In genomic region chr5:74194027-74194840, GRCm38 (mm10) we compare ENCODE assay signal across 9 mouse cellular contexts. TPM values are rescaled to one million over a fixed set of nuclear protein-coding genes. Genes with fewer than 3 reads are reported as not detected.
DNase-seq lines count a peak whose midpoint lies in the region; ATAC-seq and TF ChIP-seq lines count a peak whose summit lies in the region.
"Had no signal": no experiment of that assay in that cellular context is flagged by ENCODE, and none has a peak within 500 bp of the region (broad histone marks: within the 10 kb centered on the region; RNA-seq: fewer than 3 reads in every experiment).

No protein-coding gene starts in this region.

- ATAC-seq in limb, embryonic 14.5 days (ENCODE audit: low FRiP score, low read depth), result no peak
- peak; percentile 14; the same call in 1 of the 2 replicates for ATAC-seq in stomach, embryonic 15.5 days (ENCODE audit: insufficient read depth, low FRiP score, low read depth)

- no peaks in the 10 kb centered on the region for H3K9me3 ChIP-seq in limb, embryonic 14.5 days (ENCODE audit: control insufficient read depth, low read length)
- no peaks in the 10 kb centered on the region for H3K9me3 ChIP-seq in stomach, embryonic 15.5 days

- H3K36me3 ChIP-seq in limb, embryonic 14.5 days (ENCODE audit: control insufficient read depth, insufficient read depth, low read length), result peaks cover 25% of the 10 kb centered on the region
- 0 out of 2 replicates have a peak, but pooled peaks cover 5% of the 10 kb centered on the region for H3K36me3 ChIP-seq in stomach, embryonic 15.5 days

- no peaks in the 10 kb centered on the region for H3K27me3 ChIP-seq in limb, embryonic 14.5 days (ENCODE audit: control insufficient read depth, insufficient read depth, low read length)
- no peaks in the 10 kb centered on the region for H3K27me3 ChIP-seq in stomach, embryonic 15.5 days (replicated peaks)
- H3K27me3 ChIP-seq: Patski had no signal

- peak overlapping the region; percentile 97 for H3K9ac ChIP-seq in limb, embryonic 14.5 days (ENCODE audit: low read depth, low read length, severe bottlenecking)
- H3K9ac ChIP-seq in stomach, embryonic 15.5 days, result peak overlapping the region; percentile 43; the same call in 1 of the 2 replicates

- DNase-seq in gastrocnemius, adult 2 months, result no peak
- no peak for DNase-seq in gastrocnemius, postnatal 10 days
- DNase-seq in urinary bladder, adult 2 months (ENCODE audit: low spot score), result peak; percentile 33
- no peak for DNase-seq in urinary bladder, postnatal 25 days (ENCODE audit: low spot score)
- no peak for DNase-seq in limb, embryonic 14.5 days (ENCODE audit: low spot score)
- no peak for DNase-seq in spleen, postnatal 14 days (ENCODE audit: low spot score in 2 of 2)
- DNase-seq in gastrocnemius, postnatal 25 days, result no peak

- 13% methylated on average over 16 of the region's 16 CpGs for WGBS in limb, embryonic 14.5 days
- 31% methylated on average over 16 of the region's 16 CpGs for WGBS in stomach, embryonic 15.5 days

- no peak for TF ChIP-seq CTCF in gastrocnemius, adult 2 months (IDR thresholded peaks at IDR 0.05)

- intact Hi-C loops in gastrocnemius, adult 2 months (cut with DNase I), result loop anchor here (5.0 kb wide), 1 partner anchor 47 kb away; no protein-coding TSS in a partner anchor

- no peak for TF ChIP-seq POLR2A in limb, embryonic 14.5 days (IDR thresholded peaks at IDR 0.05; ENCODE audit: borderline replicate concordance, extremely low read depth, insufficient read depth, insufficient read length)

- peak overlapping the region; percentile 93 for H3K4me3 ChIP-seq in gastrocnemius, adult 2 months
- peak overlapping the region; percentile 99 for H3K4me3 ChIP-seq in limb, embryonic 14.5 days (replicated peaks; ENCODE audit: low read length)
- H3K4me3 ChIP-seq in stomach, embryonic 15.5 days (replicated peaks), result peak overlapping the region; percentile 97

- H3K27ac ChIP-seq in gastrocnemius, adult 2 months, result peak overlapping the region; percentile 82
- H3K27ac ChIP-seq in limb, embryonic 14.5 days (replicated peaks; ENCODE audit: low read depth, low read length), result peak overlapping the region; percentile 15
- H3K27ac ChIP-seq in stomach, embryonic 15.5 days, result peak overlapping the region; percentile 5; the same call in 1 of the 2 replicates

- H3K4me2 ChIP-seq in limb, embryonic 14.5 days (replicated peaks; ENCODE audit: low read depth, low read length, severe bottlenecking), result peak overlapping the region; percentile 94
- H3K4me2 ChIP-seq in stomach, embryonic 15.5 days, result peak overlapping the region; percentile 98

- H3K4me1 ChIP-seq in limb, embryonic 14.5 days (ENCODE audit: control insufficient read depth, insufficient read depth, low read length), result peaks cover 53% of the 10 kb centered on the region
- H3K4me1 ChIP-seq in stomach, embryonic 15.5 days, result peaks cover 40% of the 10 kb centered on the region

RNA-seq across cellular contexts. Expression of gene Rasl11b, which starts 0.9 kb away (rescaled TPM):
- total RNA-seq in gastrocnemius, adult 2 months (2021), result 1 to 10 TPM; 2.0 to 5.4 TPM
- total RNA-seq in gastrocnemius, postnatal 10 days (2021), result 1 to 10 TPM; 6.3 to 8.1 TPM
- 88.0 and 114 TPM in 2 replicates for polyA plus RNA-seq in urinary bladder, adult 2 months (2012; rRNA removed)
- polyA plus RNA-seq in limb, embryonic 14.5 days (2012; rRNA removed), result 111 and 146 TPM in 2 replicates
- 102 and 116 TPM in 2 replicates for polyA plus RNA-seq in limb, embryonic 14.5 days (2014; fragmentation: Nextera tagmentation; extraction: Ambion mirVana)
- polyA plus RNA-seq in stomach, embryonic 15.5 days (2015; fragmentation: Nextera tagmentation; extraction: Ambion mirVana), result 47.9 and 50.3 TPM in 2 replicates
- total RNA-seq in gastrocnemius, postnatal 25 days (2021), result 1 to 10 TPM; 2.3 to 2.8 TPM

Comparison
In these comparisons a context has a peak if more than half of its experiments do, and no peak if none do; other contexts are left out.
1. H3K27ac ChIP-seq: peak in every context shown above with its lines; median percentile 82 in gastrocnemius, adult 2 months; 15 in limb, embryonic 14.5 days; 5 in stomach, embryonic 15.5 days.